Mouse (Mus musculus) megakaryocyte, embryonic 14.5 days (primary cell): ENCODE data around the gene Pon1.

Experiments used
- FLI1 ChIP-seq: IDR thresholded peaks from 2 replicates; pipeline ENCODE4 v1.6.1; 2012; ENCODE audit warnings: low read length, inconsistent platforms, mixed read lengths
- GATA1 ChIP-seq: IDR thresholded peaks from 3 replicates; pipeline ENCODE4 v1.6.1; 2012; ENCODE audit warnings: mixed read lengths, low read length, inconsistent platforms, borderline replicate concordance

- TF ChIP-seq GATA1 = no peak
- no peak for TF ChIP-seq FLI1
These were observed 24.4 kb upstream of the Pon1 start for GRCm38 (mm10) chr6:5218190-5218589.
